Mouse (Mus musculus): ENCODE results near the gene Dkk2. TPM values are rescaled to one million over a fixed set of nuclear protein-coding genes. Genes with fewer than 3 reads are reported as not detected.
"Not testable (repeated sequence)": the region's sequence is repeated elsewhere in the genome, so short reads cannot be mapped to it uniquely, and the experiment has no call there.

Gene Dkk2
- 0.95 TPM in 1 of 2 replicates, not detected in the other for polyA plus RNA-seq (2011; ENCODE audit: insufficient read depth, insufficient read length, low replicate concordance, missing spikeins)

DNA sequence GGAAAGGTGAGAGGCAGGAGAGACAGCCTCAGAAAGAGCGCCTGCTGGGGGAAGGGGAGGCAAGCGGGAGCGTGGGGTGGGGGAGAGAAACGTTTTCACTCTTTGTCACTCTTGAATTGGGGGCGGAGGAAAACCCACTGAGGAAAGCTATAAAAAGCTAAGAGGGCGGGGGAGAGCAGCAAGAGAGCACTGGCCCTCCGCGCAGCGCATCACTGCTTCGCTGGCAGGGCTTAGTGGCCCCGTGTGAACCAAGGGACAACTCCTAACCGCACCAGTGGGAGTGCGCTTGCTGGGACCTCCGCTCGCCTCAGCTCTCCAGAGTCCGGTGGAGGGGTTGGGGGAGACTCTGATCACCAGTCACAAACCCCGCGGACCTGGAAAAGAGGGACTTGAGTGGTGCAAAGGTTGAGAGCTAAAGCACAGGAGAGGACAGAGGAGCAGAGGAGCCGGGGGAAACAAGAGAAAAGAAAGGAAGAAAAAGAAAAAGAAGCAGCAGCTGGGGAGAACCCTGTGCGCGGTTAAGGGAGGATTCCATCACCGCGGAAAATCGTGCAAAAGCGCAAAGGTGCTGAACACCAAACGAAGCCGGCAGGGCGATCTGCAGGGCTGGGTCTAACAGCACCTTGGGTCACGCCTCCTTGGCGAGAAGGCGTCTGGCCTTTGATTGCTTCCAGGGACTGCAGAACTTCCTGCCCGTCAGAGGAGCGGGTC, at the start of gene Dkk2:
TSS of gene Dkk2 (plus strand) at position 181 of the 711 bp plus-strand sequence.
- Histone ChIP-seq H3K4me1 (ENCODE audit: control insufficient read depth, insufficient read depth, low read length) (no peaks in the 10 kb centered on the region), H3K4me3 (replicated peaks; ENCODE audit: control insufficient read depth, low read depth, low read length) (no peak within 1 kb of the TSS), H3K27ac (ENCODE audit: control insufficient read depth, insufficient read depth, low read depth, low read length, poor library complexity) (no peak within 1 kb of the TSS; the same call in 1 of the 2 replicates)
- TF ChIP-seq POLR2A (IDR thresholded peaks at IDR 0.05; ENCODE audit: borderline replicate concordance, control insufficient read depth, low read depth, low read length) (no peak), CTCF (IDR thresholded peaks at IDR 0.05; ENCODE audit: control insufficient read depth, insufficient read depth, low read length) (no peak)
- 2% methylated on average over 33 of the region's 33 CpGs for WGBS

DNA sequence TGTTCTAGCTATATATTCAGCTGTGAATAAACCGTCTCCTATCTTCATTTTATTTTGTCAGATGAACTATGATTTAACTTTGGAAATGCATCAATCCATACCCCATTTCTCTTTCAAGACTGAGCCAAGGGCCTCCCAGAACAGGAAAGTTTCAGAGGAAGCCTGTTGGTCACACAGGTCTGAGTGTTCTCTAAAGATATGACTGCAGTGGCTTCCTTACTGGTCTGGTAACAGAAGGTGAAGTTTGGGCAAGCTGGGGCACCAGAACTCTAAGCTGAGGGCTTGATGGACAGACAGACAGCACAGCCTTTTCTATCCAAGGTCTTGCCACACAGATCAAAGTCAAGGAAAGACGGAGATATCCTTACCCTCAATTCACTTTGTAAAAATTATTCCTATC, 48.4 kb upstream of the Dkk2 start:
- H3K4me1 ChIP-seq (ENCODE audit: control insufficient read depth, insufficient read depth, low read length), result no peaks in the 10 kb centered on the region; the same call in 1 of the 2 replicates
- H3K4me3 ChIP-seq (replicated peaks; ENCODE audit: control insufficient read depth, low read depth, low read length), result no peak overlapping the region
- 47% methylated on average over 2 of the region's 2 CpGs for WGBS
- TF ChIP-seq CTCF (IDR thresholded peaks at IDR 0.05; ENCODE audit: control insufficient read depth, insufficient read depth, low read length) (no peak), POLR2A (IDR thresholded peaks at IDR 0.05; ENCODE audit: borderline replicate concordance, control insufficient read depth, low read depth, low read length) (no peak)
- no peak overlapping the region for H3K27ac ChIP-seq (ENCODE audit: control insufficient read depth, insufficient read depth, low read depth, low read length, poor library complexity)

DNA sequence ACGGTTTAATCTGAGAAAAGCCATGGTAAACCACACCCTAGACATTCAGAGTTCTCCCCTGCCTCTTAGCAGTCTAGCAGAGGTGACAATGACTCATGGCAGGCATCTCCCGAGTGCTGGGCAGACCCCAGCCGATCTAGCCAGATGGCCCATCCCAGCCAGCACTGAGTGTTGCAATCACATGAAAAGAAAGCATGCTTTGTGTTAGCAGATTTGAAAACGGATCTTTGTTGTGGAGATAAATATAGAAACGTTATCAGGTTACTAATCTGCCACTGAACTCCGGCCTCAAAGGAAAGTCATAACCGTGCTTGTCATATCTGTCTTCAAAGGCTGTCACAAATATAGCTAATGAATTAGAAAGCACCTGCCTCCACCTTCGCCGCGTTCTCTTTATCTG, 47.4 kb upstream of the Dkk2 start:
- H3K4me3 ChIP-seq (replicated peaks; ENCODE audit: control insufficient read depth, low read depth, low read length), result no peak overlapping the region
- no peaks in the 10 kb centered on the region; the same call in 1 of the 2 replicates for H3K4me1 ChIP-seq (ENCODE audit: control insufficient read depth, insufficient read depth, low read length)
- WGBS, result 3% methylated on average over 10 of the region's 10 CpGs
- TF ChIP-seq CTCF (IDR thresholded peaks at IDR 0.05; ENCODE audit: control insufficient read depth, insufficient read depth, low read length) (no peak), POLR2A (IDR thresholded peaks at IDR 0.05; ENCODE audit: borderline replicate concordance, control insufficient read depth, low read depth, low read length) (no peak)
- H3K27ac ChIP-seq (ENCODE audit: control insufficient read depth, insufficient read depth, low read depth, low read length, poor library complexity), result no peak overlapping the region

DNA sequence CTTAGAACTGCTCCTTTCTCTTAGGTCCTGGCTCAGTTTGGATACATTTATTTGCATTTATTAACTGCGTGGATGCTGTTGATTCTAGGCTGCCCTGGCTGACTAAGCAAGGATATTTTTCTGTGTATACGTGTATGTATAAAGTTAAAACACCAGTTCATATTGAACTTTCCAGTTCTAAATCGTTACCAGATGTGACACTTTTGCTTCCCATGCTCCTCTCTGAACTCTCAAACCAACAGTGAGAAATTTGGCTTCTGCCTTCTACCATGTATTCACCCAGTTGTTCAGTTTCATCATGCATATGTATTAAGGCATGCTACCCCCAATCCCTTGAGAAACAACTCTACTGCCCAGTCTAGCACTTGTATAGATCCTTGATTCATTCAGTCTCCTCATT, 45.0 kb upstream of the Dkk2 start:
- TF ChIP-seq CTCF (IDR thresholded peaks at IDR 0.05; ENCODE audit: control insufficient read depth, insufficient read depth, low read length) (no peak), POLR2A (IDR thresholded peaks at IDR 0.05; ENCODE audit: borderline replicate concordance, control insufficient read depth, low read depth, low read length) (no peak)
- H3K4me1 ChIP-seq (ENCODE audit: control insufficient read depth, insufficient read depth, low read length), result no peaks in the 10 kb centered on the region; the same call in 1 of the 2 replicates
- 78% methylated on average over 3 of the region's 3 CpGs for WGBS
- H3K4me3 ChIP-seq (replicated peaks; ENCODE audit: control insufficient read depth, low read depth, low read length), result no peak overlapping the region
- H3K27ac ChIP-seq (ENCODE audit: control insufficient read depth, insufficient read depth, low read depth, low read length, poor library complexity), result no peak overlapping the region

DNA sequence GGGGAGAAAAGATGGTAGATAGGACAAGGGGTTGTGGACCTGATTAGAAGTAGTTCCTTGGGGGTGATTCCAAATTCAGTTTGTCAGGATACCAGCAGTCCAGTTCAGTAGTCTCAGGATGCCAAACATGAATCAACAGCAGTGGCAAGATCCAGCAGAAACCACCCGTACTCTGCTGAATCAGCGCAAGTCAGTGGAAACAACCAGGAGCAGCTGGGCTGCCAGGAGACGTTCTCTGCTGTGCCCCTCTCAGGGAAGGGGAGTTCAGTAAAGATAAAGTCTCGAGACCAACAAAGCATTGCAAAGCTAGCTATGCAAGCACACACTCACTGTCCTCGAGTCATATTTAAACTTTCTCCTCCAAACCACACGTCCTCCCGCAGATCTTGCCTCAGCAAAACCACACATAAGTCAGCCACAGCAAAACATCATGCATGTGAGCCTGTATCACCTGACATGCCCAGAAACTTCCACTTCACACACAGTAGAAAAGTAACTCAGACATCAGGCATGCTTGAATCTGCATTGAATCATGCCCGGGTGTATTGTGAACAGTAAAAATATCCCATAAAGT, 34.1 kb upstream of the Dkk2 start:
- Histone ChIP-seq H3K4me3 (replicated peaks; ENCODE audit: control insufficient read depth, low read depth, low read length) (no peak overlapping the region), H3K4me1 (ENCODE audit: control insufficient read depth, insufficient read depth, low read length) (no peaks in the 10 kb centered on the region), H3K27ac (ENCODE audit: control insufficient read depth, insufficient read depth, low read depth, low read length, poor library complexity) (no peak overlapping the region)
- 21% methylated on average over 8 of the region's 8 CpGs for WGBS
- no peak for TF ChIP-seq POLR2A (IDR thresholded peaks at IDR 0.05; ENCODE audit: borderline replicate concordance, control insufficient read depth, low read depth, low read length)
- no peak for TF ChIP-seq CTCF (IDR thresholded peaks at IDR 0.05; ENCODE audit: control insufficient read depth, insufficient read depth, low read length)

DNA sequence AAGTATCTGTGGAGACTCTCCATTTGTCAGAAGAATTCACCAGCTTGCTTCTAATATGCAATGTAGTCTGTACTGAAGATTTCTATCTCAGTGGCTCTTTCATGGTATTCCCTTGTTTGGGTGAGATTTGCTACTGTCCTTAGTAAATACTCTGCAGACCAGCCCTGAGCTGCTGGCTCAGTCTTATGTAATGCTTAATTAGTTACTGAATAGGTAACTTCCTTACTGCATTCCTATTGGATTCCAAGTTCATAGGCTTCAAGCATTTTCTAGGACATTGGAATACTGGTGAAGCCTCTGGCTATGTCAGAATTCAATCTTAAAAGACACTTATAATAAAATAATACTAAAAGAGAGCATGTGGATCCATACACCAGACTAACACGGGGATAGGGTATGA, 22.3 kb upstream of the Dkk2 start:
- not testable (repeated sequence) for H3K4me1 ChIP-seq (ENCODE audit: control insufficient read depth, insufficient read depth, low read length); H3K4me3 ChIP-seq (replicated peaks; ENCODE audit: control insufficient read depth, low read depth, low read length); H3K27ac ChIP-seq (ENCODE audit: control insufficient read depth, insufficient read depth, low read depth, low read length, poor library complexity)
- 72% methylated on average over 1 of the region's 1 CpGs for WGBS

DNA sequence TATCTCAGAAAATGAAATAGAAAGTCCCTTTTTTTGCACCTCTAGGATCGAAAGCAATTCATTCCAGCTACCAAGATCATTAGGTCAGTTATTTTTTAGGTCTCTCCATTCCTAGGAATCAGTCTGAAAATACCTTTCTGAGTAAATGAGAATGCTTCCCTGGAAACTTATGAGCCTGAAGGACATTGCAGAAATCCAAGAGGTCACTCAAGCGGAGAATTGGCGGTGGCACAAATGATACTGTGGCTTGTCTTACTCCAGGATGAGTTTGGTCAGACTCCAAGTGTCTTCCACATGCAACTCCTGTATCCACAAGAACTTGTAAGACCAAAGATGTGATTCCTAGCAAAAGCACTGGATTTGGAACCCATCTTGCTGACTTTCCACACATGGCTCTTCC, 21.7 kb upstream of the Dkk2 start:
- TF ChIP-seq CTCF (IDR thresholded peaks at IDR 0.05; ENCODE audit: control insufficient read depth, insufficient read depth, low read length) (no peak), POLR2A (IDR thresholded peaks at IDR 0.05; ENCODE audit: borderline replicate concordance, control insufficient read depth, low read depth, low read length) (no peak)
- 87% methylated on average over 3 of the region's 3 CpGs for WGBS
- Histone ChIP-seq H3K27ac (ENCODE audit: control insufficient read depth, insufficient read depth, low read depth, low read length, poor library complexity) (no peak overlapping the region), H3K4me3 (replicated peaks; ENCODE audit: control insufficient read depth, low read depth, low read length) (no peak overlapping the region), H3K4me1 (ENCODE audit: control insufficient read depth, insufficient read depth, low read length) (no peaks in the 10 kb centered on the region)

DNA sequence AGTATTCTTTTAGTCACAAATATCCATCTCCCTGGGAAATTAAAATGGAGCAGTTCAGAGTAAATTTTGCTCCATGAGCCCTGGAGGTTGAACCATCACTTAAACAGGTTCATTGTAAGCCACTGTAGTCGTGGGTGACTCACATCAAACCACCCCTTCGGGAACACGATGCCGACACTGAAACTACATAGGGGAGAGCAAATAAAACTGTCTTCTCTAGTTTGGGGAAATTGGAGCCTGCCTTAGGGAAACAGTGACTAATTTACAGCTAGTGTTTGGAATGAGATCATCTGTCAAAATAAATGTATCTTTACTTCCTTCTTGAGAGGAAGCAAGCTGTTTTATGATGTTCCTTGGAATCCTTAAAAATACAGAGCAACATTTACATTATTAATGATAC, 21.1 kb upstream of the Dkk2 start:
- Histone ChIP-seq H3K4me3 (replicated peaks; ENCODE audit: control insufficient read depth, low read depth, low read length) (no peak overlapping the region), H3K4me1 (ENCODE audit: control insufficient read depth, insufficient read depth, low read length) (no peaks in the 10 kb centered on the region), H3K27ac (ENCODE audit: control insufficient read depth, insufficient read depth, low read depth, low read length, poor library complexity) (no peak overlapping the region)
- TF ChIP-seq CTCF (IDR thresholded peaks at IDR 0.05; ENCODE audit: control insufficient read depth, insufficient read depth, low read length), result no peak
- no peak for TF ChIP-seq POLR2A (IDR thresholded peaks at IDR 0.05; ENCODE audit: borderline replicate concordance, control insufficient read depth, low read depth, low read length)
- 45% methylated on average over 4 of the region's 4 CpGs for WGBS

Measured in bone marrow, adult 2 months (tissue).